Mouse (Mus musculus): ENCODE results near the gene Ccdc126. TPM values are rescaled to one million over a fixed set of nuclear protein-coding genes. Genes with fewer than 3 reads are reported as not detected.

Ccdc126 gene
- total and polyA plus RNA-seq, 3 experiments: 2.3 to 6.1 (median 2.8) TPM

GRCm38 (mm10) chr6:49274416-49275091 lies 44.5 kb upstream of the Ccdc126 start:
- no peak for DNase-seq (ENCODE audit: extremely low read depth)
- Histone ChIP-seq H3K9me3 (replicated peaks; ENCODE audit: low read length) (peaks cover 5% of the 10 kb centered on the region), H3K4me3 (replicated peaks in 1 of 3; ENCODE audit: low read depth in 2 of 3, low read length in 2 of 3, poor library complexity in 1 of 3) (no peak overlapping the region), H3K27ac (ENCODE audit: insufficient read depth, low read depth) (no peak overlapping the region), H3K4me2 (ENCODE audit: insufficient read depth, low read depth, poor library complexity, severe bottlenecking) (no peak overlapping the region), H3K9ac (ENCODE audit: insufficient read depth, low read depth) (no peak overlapping the region), H3K27me3 (replicated peaks) (no peaks in the 10 kb centered on the region), H3K79me2 (replicated peaks; ENCODE audit: control insufficient read depth, extremely low read depth, insufficient read depth, poor library complexity, severe bottlenecking) (no peaks in the 10 kb centered on the region), H3K36me3 (replicated peaks in 1 of 2; ENCODE audit: control insufficient read depth in 1 of 2, insufficient read depth in 1 of 2, low read length in 1 of 2) (no peaks in the 10 kb centered on the region), H3K4me1 (ENCODE audit: control insufficient read depth in 1 of 2, insufficient read depth in 2 of 2) (0 out of 4 replicates have a peak, but pooled peaks cover 0 to 3% of the 10 kb centered on the region in 2 experiments)
- dilution Hi-C loops (cut with MboI; ENCODE audit: extremely low pct_ligation_motif_present, extremely low pct_unique_long_range_greater_than_20kb, low sequenced_read_pairs) (no loop called here), in situ Hi-C loops (cut with MboI; ENCODE audit: low pct_ligation_motif_present, low pct_unique_long_range_greater_than_20kb, low sequenced_read_pairs) (no loop called here)
- TF ChIP-seq USF1 (IDR thresholded peaks at IDR 0.05; ENCODE audit: low read depth, low read length): no peak
- TF ChIP-seq KAT2A (IDR thresholded peaks at IDR 0.05; ENCODE audit: insufficient replicate concordance, low read length): no peak
- no peak for TF ChIP-seq PAX5 (IDR thresholded peaks at IDR 0.05; ENCODE audit: low read length)
- TF ChIP-seq MYC (IDR thresholded peaks at IDR 0.05; ENCODE audit: low read depth, low read length): no peak
- TF ChIP-seq CHD1 (IDR thresholded peaks at IDR 0.05; ENCODE audit: low read depth, low read length): no peak
- no peak for TF ChIP-seq POLR2AphosphoS2 (IDR thresholded peaks at IDR 0.05; ENCODE audit: low read depth, low read length)
- TF ChIP-seq MAFK (IDR thresholded peaks at IDR 0.05; ENCODE audit: insufficient replicate concordance, low read length): no peak
- TF ChIP-seq ZNF384 (IDR thresholded peaks at IDR 0.05; ENCODE audit: low read depth, low read length): no peak
- no peak for TF ChIP-seq MAX (IDR thresholded peaks at IDR 0.05; ENCODE audit: low read length)
- no peak for TF ChIP-seq POLR2A (IDR thresholded peaks at IDR 0.05; ENCODE audit: low read depth, low read length)
- no peak for TF ChIP-seq GABPA (IDR thresholded peaks at IDR 0.05; ENCODE audit: insufficient replicate concordance, low read depth, low read length)
- TF ChIP-seq E2F4 (IDR thresholded peaks at IDR 0.05; ENCODE audit: insufficient replicate concordance, low read depth, low read length): no peak

GRCm38 (mm10) chr6:49275296-49275695 lies 43.8 kb upstream of the Ccdc126 start:
- H3K4me1 ChIP-seq (ENCODE audit: control insufficient read depth in 1 of 2, insufficient read depth in 2 of 2): 0 out of 4 replicates have a peak, but pooled peaks cover 0 to 3% of the 10 kb centered on the region in 2 experiments
- TF ChIP-seq IRF4 (IDR thresholded peaks at IDR 0.05; ENCODE audit: low read depth, low read length): no peak
- TF ChIP-seq SMC3 (IDR thresholded peaks at IDR 0.05; ENCODE audit: low read depth, low read length): no peak
- no peak for TF ChIP-seq BHLHE40 (IDR thresholded peaks at IDR 0.05; ENCODE audit: low read depth, low read length)
- H3K36me3 ChIP-seq (replicated peaks in 1 of 2; ENCODE audit: control insufficient read depth in 1 of 2, insufficient read depth in 1 of 2, low read length in 1 of 2): no peaks in the 10 kb centered on the region
- H3K9ac ChIP-seq (ENCODE audit: insufficient read depth, low read depth): no peak overlapping the region
- DNase-seq (ENCODE audit: extremely low read depth): no peak
- in situ Hi-C loops (cut with MboI; ENCODE audit: low pct_ligation_motif_present, low pct_unique_long_range_greater_than_20kb, low sequenced_read_pairs): no loop called here
- H3K79me2 ChIP-seq (replicated peaks; ENCODE audit: control insufficient read depth, extremely low read depth, insufficient read depth, poor library complexity, severe bottlenecking): no peaks in the 10 kb centered on the region
- no peak overlapping the region for H3K4me3 ChIP-seq (replicated peaks in 1 of 3; ENCODE audit: low read depth in 2 of 3, low read length in 2 of 3, poor library complexity in 1 of 3)
- dilution Hi-C loops (cut with MboI; ENCODE audit: extremely low pct_ligation_motif_present, extremely low pct_unique_long_range_greater_than_20kb, low sequenced_read_pairs): no loop called here
- no peak overlapping the region for H3K27ac ChIP-seq (ENCODE audit: insufficient read depth, low read depth)
- no peak overlapping the region for H3K4me2 ChIP-seq (ENCODE audit: insufficient read depth, low read depth, poor library complexity, severe bottlenecking)
- no peaks in the 10 kb centered on the region for H3K27me3 ChIP-seq (replicated peaks)
- H3K9me3 ChIP-seq (replicated peaks; ENCODE audit: low read length): peaks cover 11% of the 10 kb centered on the region

Measured in CH12.LX (cell line).